Mouse (Mus musculus) cerebellum, adult 9-10 months (tissue): ENCODE results near the gene Atp4a.

ENCODE experiments used
- DNase-seq: peaks from one replicate; pipeline ENCODE4 v3.0.0; 2022

The Atp4a gene

GRCm38 (mm10) chr7:30711942-30712341 lies at the start of gene Atp4a:
Atp4a (plus strand) TSS chr7:30712209.
- no peak for DNase-seq

- peak; percentile 92 for DNase-seq
Measured at GRCm38 (mm10) chr7:30664529-30665200, 47.3 kb upstream of the Atp4a start, which contains the start of gene Haus5. Haus5 (minus strand) TSS chr7:30664994.

GRCm38 (mm10) chr7:30665321-30665720 lies 46.7 kb upstream of the Atp4a start:
- DNase-seq, result no peak

- DNase-seq, result no peak
Measured at GRCm38 (mm10) chr7:30669229-30669628, 42.8 kb upstream of the Atp4a start.

- no peak for DNase-seq
Measured at GRCm38 (mm10) chr7:30671480-30671879, 40.5 kb upstream of the Atp4a start, which contains the start of gene Pmis2. Pmis2 (minus strand) TSS chr7:30671605.

- no peak for DNase-seq
Measured at GRCm38 (mm10) chr7:30678263-30678975, 33.6 kb upstream of the Atp4a start.

GRCm38 (mm10) chr7:30681897-30682296 lies 30.1 kb upstream of the Atp4a start:
- DNase-seq, result no peak

GRCm38 (mm10) chr7:30683425-30683824 lies 28.6 kb upstream of the Atp4a start:
- no peak for DNase-seq

GRCm38 (mm10) chr7:30688325-30688724 lies 23.7 kb upstream of the Atp4a start:
- DNase-seq, result no peak

GRCm38 (mm10) chr7:30698101-30698500 lies 13.9 kb upstream of the Atp4a start:
- no peak for DNase-seq

- DNase-seq, result no peak
Measured at GRCm38 (mm10) chr7:30698589-30698988, 13.4 kb upstream of the Atp4a start, which contains the start of gene 2200002J24Rik. 2200002J24Rik (plus strand) TSS chr7:30698926.

GRCm38 (mm10) chr7:30706214-30706882 lies 5.7 kb upstream of the Atp4a start:
- no peak for DNase-seq

GRCm38 (mm10) chr7:30707441-30707840 lies 4.6 kb upstream of the Atp4a start:
- DNase-seq, result no peak

- DNase-seq, result no peak
Measured at GRCm38 (mm10) chr7:30717006-30717715, 5.2 kb downstream of the Atp4a start.

- DNase-seq, result no peak
Measured at GRCm38 (mm10) chr7:30717716-30718046, 5.7 kb downstream of the Atp4a start.

GRCm38 (mm10) chr7:30719669-30720068 lies 7.7 kb downstream of the Atp4a start:
- no peak for DNase-seq

GRCm38 (mm10) chr7:30721286-30721685 lies 9.3 kb downstream of the Atp4a start:
- no peak for DNase-seq

- DNase-seq, result no peak
Measured at GRCm38 (mm10) chr7:30723274-30723953, 11.4 kb downstream of the Atp4a start.

GRCm38 (mm10) chr7:30728214-30728613 lies 16.2 kb downstream of the Atp4a start:
- DNase-seq, result no peak

- no peak for DNase-seq
Measured at GRCm38 (mm10) chr7:30728739-30729395, 16.9 kb downstream of the Atp4a start.

- peak; percentile 95 for DNase-seq
Measured at GRCm38 (mm10) chr7:30729396-30730063, 17.5 kb downstream of the Atp4a start, which contains the start of gene Tmem147. Tmem147 (minus strand) TSS chr7:30729540.
